Mouse (Mus musculus) ES-E14 (cell line): ENCODE results near the gene Oprd1.

ENCODE experiments used
- CHD2 ChIP-seq: IDR thresholded peaks from 2 replicates; pipeline ENCODE4 v1.6.1; 2014; ENCODE audit warnings: mild to moderate bottlenecking, low read depth, low read length, inconsistent platforms
- MAFK ChIP-seq: IDR thresholded peaks from 2 replicates; pipeline ENCODE4 v1.6.1; 2014; ENCODE audit warnings: mild to moderate bottlenecking, low read depth, low read length, inconsistent platforms; ENCODE audit not compliant: insufficient read depth
- ZNF384 ChIP-seq: IDR thresholded peaks from 2 replicates; pipeline ENCODE4 v1.6.1; 2012; ENCODE audit warnings: low read depth, low read length, inconsistent platforms

- TF ChIP-seq ZNF384 = no peak
- TF ChIP-seq MAFK = no peak
- no peak for TF ChIP-seq CHD2
Observed at GRCm38 (mm10) chr4:132131790-132132189, 12.5 kb downstream of the Oprd1 start.
